Mouse (Mus musculus) limb, embryonic 11.5 days (tissue): ENCODE data around the gene Gzmn. TPM values are rescaled to one million over a fixed set of nuclear protein-coding genes. Genes with fewer than 3 reads are reported as not detected.
"Not testable (repeated sequence)": the region's sequence is repeated elsewhere in the genome, so short reads cannot be mapped to it uniquely, and the experiment has no call there.

ENCODE experiments used
- ATAC-seq: fragments of 200-750 bp; cut with Nextera tagmentation; 2 replicates; pipeline ENCODE4 v1.8.0; 2017; ENCODE audit warnings: low read depth; ENCODE audit not compliant: insufficient number of reproducible peaks, low FRiP score, low TSS enrichment
- DNase-seq: peaks from one replicate; pipeline ENCODE4 v3.0.0-alpha.2; 2015; ENCODE audit warnings: low spot score
- H3K27ac ChIP-seq: fragments of 300-500 bp; sonication (generic); replicated peaks from 2 replicates; pipeline ENCODE4 v1.5.1; 2014; ENCODE audit warnings: low read depth, mild to moderate bottlenecking, low read length
- H3K27me3 ChIP-seq: fragments of 300-500 bp; sonication (generic); 2 replicates; pipeline ENCODE4 v1.6.1; 2014; ENCODE audit warnings: mild to moderate bottlenecking, low read length, mixed read lengths; ENCODE audit not compliant: control insufficient read depth, insufficient read depth
- H3K36me3 ChIP-seq: fragments of 300-500 bp; sonication (generic); 2 replicates; pipeline ENCODE4 v1.6.1; 2014; ENCODE audit warnings: mild to moderate bottlenecking, low read length, moderate library complexity, mixed read lengths; ENCODE audit not compliant: control insufficient read depth, insufficient read depth
- H3K4me1 ChIP-seq: fragments of 300-500 bp; sonication (generic); 2 replicates; pipeline ENCODE4 v1.6.1; 2014; ENCODE audit warnings: low read length, mixed read lengths; ENCODE audit not compliant: control insufficient read depth, insufficient read depth
- H3K4me2 ChIP-seq: fragments of 300-500 bp; sonication (generic); 2 replicates; pipeline ENCODE4 v1.6.1; 2014; ENCODE audit warnings: low read depth, mild to moderate bottlenecking, moderate library complexity; ENCODE audit not compliant: severe bottlenecking
- H3K4me3 ChIP-seq: fragments of 300-500 bp; sonication (generic); 2 replicates; pipeline ENCODE4 v1.5.1; 2014; ENCODE audit warnings: low read depth, low read length
- H3K9ac ChIP-seq: fragments of 300-500 bp; sonication (generic); 2 replicates; pipeline ENCODE4 v1.6.1; 2014; ENCODE audit warnings: mild to moderate bottlenecking, low read length
- H3K9me3 ChIP-seq: fragments of 300-500 bp; sonication (generic); 2 replicates; pipeline ENCODE4 v1.6.1; 2016; ENCODE audit warnings: low read length; ENCODE audit not compliant: control insufficient read depth
- WGBS: fragments of 180-500 bp; shearing (Covaris S2); extraction: QIAGEN DNeasy Blood & Tissue Kit; methylation state at CpG from one replicate; pipeline ENCODE4 v1.1.7; 2014; 5-methylcytosine and 5-hydroxymethylcytosine counted together
- polyA plus RNA-seq: library from polyadenylated mRNA; unstranded; fragments of >200 nt; fragmentation: Nextera tagmentation; extraction: Ambion mirVana; gene quantifications from 2 replicates; pipeline ENCODE4 v1.2.1, GENCODE M21; 2014

Gene Gzmn
- not detected in 2 replicates for polyA plus RNA-seq

GRCm38 (mm10) chr14:56174499-56174898 lies at the start of gene Gzmn:
Gene Gzmn (minus strand): TSS chr14:56174599.
- DNase-seq: no peak
- no peaks in the 10 kb centered on the region for H3K27me3 ChIP-seq
- H3K9ac ChIP-seq: no peak within 1 kb of the TSS
- no peak for ATAC-seq
- H3K27ac ChIP-seq: no peak within 1 kb of the TSS
- WGBS: 92% methylated on average over 5 of the region's 5 CpGs
- no peaks in the 10 kb centered on the region for H3K36me3 ChIP-seq
- H3K9me3 ChIP-seq: no peaks in the 10 kb centered on the region
- no peaks in the 10 kb centered on the region for H3K4me1 ChIP-seq
- no peak within 1 kb of the TSS for H3K4me2 ChIP-seq
- H3K4me3 ChIP-seq: no peak within 1 kb of the TSS

- H3K27me3 ChIP-seq: no peaks in the 10 kb centered on the region
These were observed 36.9 kb upstream of the Gzmn start, which contains the start of gene Gzmf for GRCm38 (mm10) chr14:56211317-56211716. Gene Gzmf (minus strand): TSS chr14:56211417.

GRCm38 (mm10) chr14:56205613-56206012 lies 31.2 kb upstream of the Gzmn start:
- Histone ChIP-seq H3K9ac (no peak overlapping the region), H3K4me1 (no peaks in the 10 kb centered on the region), H3K27me3 (no peaks in the 10 kb centered on the region), H3K9me3 (no peaks in the 10 kb centered on the region), H3K36me3 (no peaks in the 10 kb centered on the region), H3K4me2 (no peak overlapping the region), H3K27ac (no peak overlapping the region), H3K4me3 (no peak overlapping the region)
- ATAC-seq (no peak), DNase-seq (no peak)
- WGBS: 91% methylated on average over 1 of the region's 1 CpGs

More at GRCm38 (mm10) chr14:56211317-56211716, 36.9 kb upstream of the Gzmn start, which contains the start of gene Gzmf:
- H3K4me3 ChIP-seq: no peak within 1 kb of the TSS
- no peak within 1 kb of the TSS for H3K9ac ChIP-seq
- ATAC-seq: no peak
- no peaks in the 10 kb centered on the region for H3K36me3 ChIP-seq
- no peaks in the 10 kb centered on the region for H3K9me3 ChIP-seq
- H3K4me1 ChIP-seq: no peaks in the 10 kb centered on the region
- no peak within 1 kb of the TSS for H3K4me2 ChIP-seq
- WGBS: 94% methylated on average over 4 of the region's 4 CpGs
- DNase-seq: no peak
- H3K27ac ChIP-seq: no peak within 1 kb of the TSS

- H3K9me3 ChIP-seq, H3K27ac ChIP-seq, ATAC-seq, H3K4me1 ChIP-seq, H3K4me2 ChIP-seq, H3K36me3 ChIP-seq, H3K9ac ChIP-seq, H3K4me3 ChIP-seq, H3K27me3 ChIP-seq: not testable (repeated sequence)
- DNase-seq: peak; percentile 72
- WGBS: 27% methylated on average over 5 of the region's 5 CpGs
These were observed 30.6 kb upstream of the Gzmn start for GRCm38 (mm10) chr14:56205021-56205420.

GRCm38 (mm10) chr14:56203975-56204374 lies 29.6 kb upstream of the Gzmn start:
- H3K4me1 ChIP-seq: no peaks in the 10 kb centered on the region
- 11% methylated on average over 2 of the region's 2 CpGs for WGBS
- no peaks in the 10 kb centered on the region for H3K27me3 ChIP-seq
- DNase-seq (peak; percentile 80), ATAC-seq (no peak)
- H3K9me3 ChIP-seq: no peaks in the 10 kb centered on the region
- no peak overlapping the region for H3K4me3 ChIP-seq
- no peak overlapping the region for H3K27ac ChIP-seq
- H3K9ac ChIP-seq: no peak overlapping the region
- H3K4me2 ChIP-seq: no peak overlapping the region
- H3K36me3 ChIP-seq: no peaks in the 10 kb centered on the region

GRCm38 (mm10) chr14:56186946-56187345 lies 12.5 kb upstream of the Gzmn start:
- Histone ChIP-seq H3K4me3 (no peak overlapping the region), H3K27ac (no peak overlapping the region), H3K36me3 (no peaks in the 10 kb centered on the region), H3K9ac (no peak overlapping the region), H3K4me1 (no peaks in the 10 kb centered on the region), H3K9me3 (no peaks in the 10 kb centered on the region), H3K27me3 (no peaks in the 10 kb centered on the region), H3K4me2 (no peak overlapping the region)
- ATAC-seq (no peak), DNase-seq (peak; percentile 21)
- WGBS: 58% methylated on average over 6 of the region's 6 CpGs

- no peaks in the 10 kb centered on the region for H3K9me3 ChIP-seq
- no peak for DNase-seq
- no peak for ATAC-seq
These were observed 12.1 kb upstream of the Gzmn start for GRCm38 (mm10) chr14:56186521-56186920.

GRCm38 (mm10) chr14:56177651-56178050 lies 3.3 kb upstream of the Gzmn start:
- H3K9ac ChIP-seq, ATAC-seq, H3K36me3 ChIP-seq, H3K27me3 ChIP-seq, H3K9me3 ChIP-seq, H3K4me2 ChIP-seq, H3K4me1 ChIP-seq, H3K27ac ChIP-seq, H3K4me3 ChIP-seq: not testable (repeated sequence)
- peak; percentile 74 for DNase-seq
- 30% methylated on average over 8 of the region's 8 CpGs for WGBS

More at GRCm38 (mm10) chr14:56186521-56186920, 12.1 kb upstream of the Gzmn start:
- H3K9ac ChIP-seq: no peak overlapping the region
- H3K27ac ChIP-seq: no peak overlapping the region
- H3K4me1 ChIP-seq: no peaks in the 10 kb centered on the region
- no peaks in the 10 kb centered on the region for H3K27me3 ChIP-seq
- WGBS: 81% methylated on average over 5 of the region's 5 CpGs
- no peak overlapping the region for H3K4me3 ChIP-seq
- no peak overlapping the region for H3K4me2 ChIP-seq
- H3K36me3 ChIP-seq: no peaks in the 10 kb centered on the region

GRCm38 (mm10) chr14:56173396-56173795 lies 1.0 kb downstream of the Gzmn start:
- WGBS: 94% methylated on average over 6 of the region's 6 CpGs
- Histone ChIP-seq H3K36me3 (no peaks in the 10 kb centered on the region), H3K4me1 (no peaks in the 10 kb centered on the region), H3K4me3 (no peak overlapping the region), H3K4me2 (no peak overlapping the region), H3K9me3 (no peaks in the 10 kb centered on the region), H3K9ac (no peak overlapping the region), H3K27ac (no peak overlapping the region), H3K27me3 (no peaks in the 10 kb centered on the region)
- no peak for DNase-seq
- ATAC-seq: no peak
